Comparison of ENCODE assay signal across 8 mouse cellular contexts in the genomic region with DNA sequence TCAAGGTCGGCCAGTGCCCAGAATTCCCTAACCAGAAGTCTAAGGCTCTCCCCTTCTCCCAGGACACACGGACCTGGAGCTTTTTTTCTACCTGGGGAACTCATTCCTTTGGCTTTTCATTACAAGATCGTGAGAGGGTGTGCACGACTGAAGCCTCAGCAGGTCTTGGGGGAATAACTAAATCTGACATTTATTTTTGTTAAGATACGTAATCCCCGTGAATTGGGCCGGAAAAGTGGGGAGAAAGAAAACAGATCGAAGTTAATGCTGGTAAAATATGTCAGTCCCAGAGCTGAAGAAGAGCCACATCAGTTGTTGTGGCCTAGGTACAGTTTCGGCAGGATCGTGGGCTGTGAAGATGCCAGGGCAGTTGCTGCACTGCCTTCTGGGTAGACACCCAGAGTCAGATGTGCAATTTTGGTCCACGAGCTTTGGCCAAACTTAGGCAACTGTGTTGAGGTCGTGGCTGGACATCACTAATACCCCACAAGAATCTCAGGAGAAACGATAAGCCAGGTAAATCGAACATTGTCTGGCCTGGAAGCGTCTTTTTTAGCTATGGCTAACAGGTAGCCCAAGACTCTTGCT. TPM values are rescaled to one million over a fixed set of nuclear protein-coding genes. Genes with fewer than 3 reads are reported as not detected.
DNase-seq lines count a peak whose midpoint lies in the region; ATAC-seq lines count a peak whose summit lies in the region.

No protein-coding gene starts in this region.

- peak; percentile 4 for DNase-seq in embryo, embryonic 10.5 days (ENCODE audit: low spot score)
- no peak for DNase-seq in embryo, embryonic 9.5 days (ENCODE audit: extremely low spot score)
- peak; percentile 16 for DNase-seq in thymus, postnatal 14 days
- DNase-seq in thymus, postnatal 25 days, result no peak
- DNase-seq in layer of hippocampus, adult 9-10 months (ENCODE audit: low spot score), result no peak
- no peak for DNase-seq in thymus, postnatal 10 days (ENCODE audit: low spot score in 2 of 2)

- peak overlapping the region; percentile 86 for H3K4me2 ChIP-seq in intestine, embryonic 15.5 days (replicated peaks)
- H3K4me2 ChIP-seq in neural tube, embryonic 13.5 days, result peak overlapping the region; percentile 71

- peak overlapping the region; percentile 83 for H3K9ac ChIP-seq in intestine, embryonic 15.5 days
- peak overlapping the region; percentile 87 for H3K9ac ChIP-seq in neural tube, embryonic 13.5 days

- H3K27ac ChIP-seq in intestine, embryonic 15.5 days, result peak overlapping the region; percentile 81
- H3K27ac ChIP-seq in neural tube, embryonic 13.5 days (replicated peaks), result peak overlapping the region; percentile 83

- no peaks in the 10 kb centered on the region for H3K36me3 ChIP-seq in intestine, embryonic 15.5 days
- no peaks in the 10 kb centered on the region for H3K36me3 ChIP-seq in neural tube, embryonic 13.5 days

- H3K4me1 ChIP-seq in intestine, embryonic 15.5 days (replicated peaks), result 0 out of 2 replicates have a peak, but pooled peaks cover 20% of the 10 kb centered on the region
- peaks cover 35% of the 10 kb centered on the region for H3K4me1 ChIP-seq in neural tube, embryonic 13.5 days (replicated peaks)

- no peaks in the 10 kb centered on the region for H3K9me3 ChIP-seq in intestine, embryonic 15.5 days
- H3K9me3 ChIP-seq in neural tube, embryonic 13.5 days, result no peaks in the 10 kb centered on the region

- H3K27me3 ChIP-seq in intestine, embryonic 15.5 days (replicated peaks), result no peaks in the 10 kb centered on the region
- no peaks in the 10 kb centered on the region for H3K27me3 ChIP-seq in neural tube, embryonic 13.5 days

- ATAC-seq in intestine, embryonic 15.5 days, result no peak
- no peak for ATAC-seq in neural tube, embryonic 13.5 days (ENCODE audit: low read depth)

- 27% methylated on average over 15 of the region's 15 CpGs for WGBS in intestine, embryonic 15.5 days
- 34% methylated on average over 15 of the region's 15 CpGs for WGBS in neural tube, embryonic 13.5 days

- peak overlapping the region; percentile 79 for H3K4me3 ChIP-seq in intestine, embryonic 15.5 days (replicated peaks)
- H3K4me3 ChIP-seq in neural tube, embryonic 13.5 days, result peak overlapping the region; percentile 68

RNA-seq across cellular contexts. Expression of a gene that starts 0.7 kb away (rescaled TPM):
- polyA plus RNA-seq in intestine, embryonic 15.5 days (2015; fragmentation: Nextera tagmentation; extraction: Ambion mirVana), result 14.2 and 17.5 TPM in 2 replicates
- 23.8 and 27.4 TPM in 2 replicates for polyA plus RNA-seq in neural tube, embryonic 13.5 days (2015; fragmentation: Nextera tagmentation; extraction: Ambion mirVana)

RNA-seq across cellular contexts. Expression of a gene that starts 49.5 kb away (rescaled TPM):
- 17.2 and 18.4 TPM in 2 replicates for polyA plus RNA-seq in intestine, embryonic 15.5 days (2015; fragmentation: Nextera tagmentation; extraction: Ambion mirVana)
- 21.0 and 22.6 TPM in 2 replicates for polyA plus RNA-seq in neural tube, embryonic 13.5 days (2015; fragmentation: Nextera tagmentation; extraction: Ambion mirVana)

RNA-seq across cellular contexts. Expression of a gene that starts 51.9 kb away (rescaled TPM):
- 0.54 and 1.1 TPM in 2 replicates for polyA plus RNA-seq in intestine, embryonic 15.5 days (2015; fragmentation: Nextera tagmentation; extraction: Ambion mirVana)
- 0.31 and 0.43 TPM in 2 replicates for polyA plus RNA-seq in neural tube, embryonic 13.5 days (2015; fragmentation: Nextera tagmentation; extraction: Ambion mirVana)

Comparison
In these comparisons a context has a peak if more than half of its experiments do, and no peak if none do; other contexts are left out.
1. DNase-seq: peak in embryo, embryonic 10.5 days (single experiment) and thymus, postnatal 14 days (single experiment); none in embryo, embryonic 9.5 days (single experiment), thymus, postnatal 25 days (single experiment), layer of hippocampus, adult 9-10 months (single experiment) and thymus, postnatal 10 days (0 of 2).